Mouse (Mus musculus): ENCODE measurements around the gene Mycbp.

DNA sequence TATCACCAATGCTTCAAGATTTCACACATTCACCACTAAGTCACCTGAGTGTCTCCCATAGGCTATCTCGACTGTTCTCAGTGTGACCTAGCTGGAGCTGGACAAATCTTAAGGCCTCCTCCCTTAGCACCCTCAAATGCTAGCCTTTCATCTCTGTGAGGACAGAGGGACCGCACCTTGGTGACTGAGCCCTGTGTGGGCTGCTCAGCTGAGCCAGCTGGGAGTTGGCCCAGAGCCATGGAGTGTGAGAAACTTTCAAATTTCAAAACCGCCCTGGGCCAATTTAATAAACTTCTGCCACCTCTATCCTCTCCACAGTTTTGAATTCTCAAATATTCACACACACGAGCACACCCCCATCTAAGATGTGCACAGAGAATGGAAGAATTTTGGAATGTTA, 56.3 kb downstream of the Mycbp start:
- TF ChIP-seq CTCF (IDR thresholded peaks at IDR 0.05; ENCODE audit: insufficient read depth, low read length) (no peak), POLR2A (IDR thresholded peaks at IDR 0.05; ENCODE audit: borderline replicate concordance, extremely low read depth, low read depth, low read length) (no peak)

Data from lung, adult 2 months (tissue).